Mouse (Mus musculus): Measurements from ENCODE around the gene Cyp2a22. TPM values are rescaled to one million over a fixed set of nuclear protein-coding genes. Genes with fewer than 3 reads are reported as not detected.
"Not testable (repeated sequence)": the region's sequence is repeated elsewhere in the genome, so short reads cannot be mapped to it uniquely, and the experiment has no call there.

The Cyp2a22 gene
- polyA plus RNA-seq (2015; fragmentation: Nextera tagmentation; extraction: Ambion mirVana), result 0.08 TPM in 1 of 2 replicates, not detected in the other

DNA sequence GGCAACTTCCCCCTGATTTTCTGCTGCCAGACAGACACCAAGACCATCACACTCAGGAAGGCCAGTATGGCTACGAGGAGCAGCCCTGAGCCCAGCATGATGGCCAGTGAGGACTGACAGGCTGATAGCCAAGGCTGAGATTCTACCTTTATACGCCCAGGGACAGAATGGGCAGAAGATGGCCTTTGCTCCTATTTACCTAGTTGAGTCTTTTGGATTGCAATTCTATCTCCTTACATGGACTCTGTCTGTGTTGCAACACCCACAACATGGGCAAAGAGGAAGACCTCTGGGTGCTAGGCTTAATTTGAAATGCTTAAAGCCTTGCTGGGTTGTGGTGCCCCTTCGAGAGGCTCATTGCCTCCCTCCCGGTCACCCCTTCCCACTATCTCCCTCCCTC, at the start of gene Cyp2a22:
Gene Cyp2a22 (minus strand): TSS at position 123 of the 400 bp plus-strand sequence.
- WGBS, result 84% methylated on average over 4 of the region's 4 CpGs
- Histone ChIP-seq H3K27me3 (no peaks in the 10 kb centered on the region), H3K4me3 (replicated peaks) (no peak within 1 kb of the TSS), H3K9me3 (replicated peaks) (no peaks in the 10 kb centered on the region), H3K4me2 (no peak within 1 kb of the TSS), H3K9ac (no peak within 1 kb of the TSS), H3K4me1 (no peaks in the 10 kb centered on the region), H3K27ac (no peak within 1 kb of the TSS), H3K36me3 (no peaks in the 10 kb centered on the region)
- no peak for ATAC-seq (replicated peaks; ENCODE audit: low FRiP score)

DNA sequence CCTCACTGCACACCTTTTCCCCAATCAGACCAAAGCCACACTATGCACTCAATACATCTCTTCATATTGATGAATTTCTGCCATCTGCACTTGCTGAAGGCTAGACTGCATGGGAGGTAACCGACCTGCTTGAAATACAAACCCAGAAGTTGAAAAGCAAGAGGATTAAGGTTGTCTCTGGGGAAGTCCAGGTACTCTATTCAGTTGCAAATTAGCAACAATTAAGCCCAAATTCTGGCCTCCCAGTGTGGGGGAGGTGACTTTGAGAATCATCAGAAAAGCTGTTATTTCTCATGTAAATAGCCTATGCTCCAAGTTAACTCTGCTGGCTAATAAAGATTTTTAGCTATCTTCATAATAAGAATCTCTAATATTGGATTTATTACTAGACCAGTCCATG, 44.0 kb upstream of the Cyp2a22 start:
- H3K27me3 ChIP-seq; ATAC-seq (replicated peaks; ENCODE audit: low FRiP score); H3K4me2 ChIP-seq; H3K36me3 ChIP-seq; H3K27ac ChIP-seq; H3K9ac ChIP-seq; H3K4me1 ChIP-seq; H3K4me3 ChIP-seq (replicated peaks); H3K9me3 ChIP-seq (replicated peaks): not testable (repeated sequence)
- WGBS, result 25% methylated on average over 1 of the region's 1 CpGs

DNA sequence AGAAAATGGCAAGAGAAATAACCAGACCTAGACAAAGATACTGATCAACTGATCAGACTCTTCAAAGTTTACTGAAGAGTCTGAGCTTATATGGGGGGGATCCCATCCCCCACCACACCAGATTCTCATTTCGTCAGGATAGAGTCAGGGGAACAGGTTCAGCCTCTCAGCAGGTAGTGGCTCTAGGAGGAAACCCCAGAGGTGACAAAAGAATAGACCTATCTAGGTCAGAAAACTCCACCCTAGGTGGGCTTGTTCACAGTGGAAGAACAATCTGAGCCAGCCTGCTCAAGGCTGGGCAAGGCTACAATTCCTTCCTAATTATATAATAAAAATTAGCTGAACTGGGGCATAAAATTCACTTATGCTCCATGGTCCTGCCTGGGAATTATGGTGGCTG, 43.4 kb upstream of the Cyp2a22 start:
- WGBS, result 29% methylated on average over 1 of the region's 1 CpGs
- no peak for ATAC-seq (replicated peaks; ENCODE audit: low FRiP score)

DNA sequence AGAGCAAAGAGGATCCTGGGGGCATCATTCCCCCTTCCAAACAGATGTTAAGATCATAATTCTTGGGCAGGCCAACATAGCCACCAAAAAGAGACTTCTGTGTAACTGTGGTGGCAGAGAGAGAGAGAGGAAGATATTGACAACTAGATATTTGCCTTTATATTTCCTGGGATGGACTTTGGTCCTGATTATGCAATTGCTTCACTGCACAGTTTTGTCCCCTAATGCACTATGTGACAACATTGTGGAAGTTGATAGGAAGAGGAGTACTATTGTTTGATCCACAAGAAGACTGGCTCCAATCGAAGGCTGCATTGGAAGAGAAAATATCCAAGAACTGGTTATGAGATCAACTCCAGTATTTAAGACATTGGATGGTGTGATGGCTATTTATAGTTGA, 42.8 kb upstream of the Cyp2a22 start:
- not testable (repeated sequence) for H3K4me2 ChIP-seq; ATAC-seq (replicated peaks; ENCODE audit: low FRiP score); H3K9me3 ChIP-seq (replicated peaks); H3K27ac ChIP-seq; H3K4me3 ChIP-seq (replicated peaks); H3K9ac ChIP-seq; H3K36me3 ChIP-seq; H3K27me3 ChIP-seq; H3K4me1 ChIP-seq
- WGBS, result 73% methylated on average over 1 of the region's 1 CpGs

More for the DNA sequence above, 43.4 kb upstream of the Cyp2a22 start:
- H3K4me2 ChIP-seq, result no peak overlapping the region
- no peak overlapping the region for H3K27ac ChIP-seq
- H3K27me3 ChIP-seq, result no peaks in the 10 kb centered on the region
- H3K4me3 ChIP-seq (replicated peaks), result no peak overlapping the region
- H3K4me1 ChIP-seq, result no peaks in the 10 kb centered on the region
- no peaks in the 10 kb centered on the region for H3K36me3 ChIP-seq
- no peaks in the 10 kb centered on the region for H3K9me3 ChIP-seq (replicated peaks)
- H3K9ac ChIP-seq, result no peak overlapping the region

DNA sequence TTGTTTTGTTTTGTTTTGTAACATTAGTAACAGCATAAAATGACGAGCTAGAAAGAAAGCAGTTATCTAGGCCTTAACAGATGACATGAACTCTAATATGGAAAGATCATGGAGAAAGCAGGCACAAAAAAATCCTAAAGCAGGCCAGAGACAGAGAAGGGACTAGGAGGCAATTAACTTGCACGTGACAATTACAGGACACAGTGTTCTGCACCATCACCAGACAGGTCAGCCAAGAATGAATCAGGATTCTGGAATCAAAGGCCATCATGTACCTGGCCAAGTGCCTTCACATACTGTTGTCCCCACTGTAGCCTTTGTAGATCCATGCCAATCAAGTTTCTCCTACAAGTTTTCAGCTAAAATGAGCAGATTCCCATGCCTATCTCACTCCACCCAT, 42.3 kb upstream of the Cyp2a22 start:
- not testable (repeated sequence) for H3K27ac ChIP-seq; H3K9ac ChIP-seq; H3K36me3 ChIP-seq; ATAC-seq (replicated peaks; ENCODE audit: low FRiP score); H3K4me3 ChIP-seq (replicated peaks); H3K4me2 ChIP-seq; H3K4me1 ChIP-seq; H3K27me3 ChIP-seq; H3K9me3 ChIP-seq (replicated peaks)
- WGBS, result 79% methylated on average over 2 of the region's 2 CpGs

DNA sequence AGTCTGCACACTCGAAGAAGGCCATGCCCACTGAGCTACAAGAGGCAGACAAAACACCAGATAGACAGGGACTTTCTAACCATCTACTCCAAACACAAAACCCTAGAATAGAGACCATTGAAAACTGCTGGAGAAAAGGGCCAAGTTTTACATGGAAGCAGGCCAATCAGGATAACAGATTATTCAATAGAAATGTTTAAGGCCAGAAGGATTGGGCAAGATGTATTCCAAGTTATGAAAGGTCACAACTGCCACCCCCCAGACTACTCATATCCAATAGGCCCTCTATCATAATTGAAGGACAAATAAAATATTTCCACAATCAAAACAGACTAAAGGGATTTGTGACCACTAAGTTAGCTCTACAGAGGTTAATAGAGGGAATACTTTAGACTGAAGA, 23.2 kb upstream of the Cyp2a22 start:
- H3K4me3 ChIP-seq (replicated peaks); ATAC-seq (replicated peaks; ENCODE audit: low FRiP score); H3K9ac ChIP-seq; H3K36me3 ChIP-seq; H3K27me3 ChIP-seq; H3K9me3 ChIP-seq (replicated peaks); H3K4me1 ChIP-seq; H3K27ac ChIP-seq; H3K4me2 ChIP-seq: not testable (repeated sequence)
- 78% methylated on average over 1 of the region's 1 CpGs for WGBS

DNA sequence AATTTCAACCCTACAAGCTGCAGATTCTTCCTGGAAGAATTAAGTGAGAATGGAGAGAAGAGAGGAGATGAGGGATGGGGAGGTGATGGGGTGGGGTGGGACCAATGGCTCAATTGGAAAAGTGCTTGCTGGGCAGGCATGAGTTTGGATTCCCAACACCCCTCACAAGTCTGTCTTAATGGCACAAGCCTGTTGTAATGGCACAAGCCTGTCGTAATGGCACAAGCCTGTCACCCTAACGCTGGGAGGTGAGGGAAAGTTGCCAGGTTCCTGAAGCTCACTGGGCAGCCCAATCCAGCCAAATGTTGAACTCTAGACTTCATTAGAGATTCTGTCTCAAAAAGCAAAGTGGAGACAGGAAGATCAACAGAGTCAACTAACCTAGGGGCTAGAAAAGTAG, 14.1 kb upstream of the Cyp2a22 start:
- H3K27ac ChIP-seq; H3K27me3 ChIP-seq; H3K36me3 ChIP-seq; ATAC-seq (replicated peaks; ENCODE audit: low FRiP score); H3K9me3 ChIP-seq (replicated peaks); H3K9ac ChIP-seq; H3K4me3 ChIP-seq (replicated peaks); H3K4me2 ChIP-seq; H3K4me1 ChIP-seq: not testable (repeated sequence)
- WGBS, result 88% methylated on average over 2 of the region's 2 CpGs

DNA sequence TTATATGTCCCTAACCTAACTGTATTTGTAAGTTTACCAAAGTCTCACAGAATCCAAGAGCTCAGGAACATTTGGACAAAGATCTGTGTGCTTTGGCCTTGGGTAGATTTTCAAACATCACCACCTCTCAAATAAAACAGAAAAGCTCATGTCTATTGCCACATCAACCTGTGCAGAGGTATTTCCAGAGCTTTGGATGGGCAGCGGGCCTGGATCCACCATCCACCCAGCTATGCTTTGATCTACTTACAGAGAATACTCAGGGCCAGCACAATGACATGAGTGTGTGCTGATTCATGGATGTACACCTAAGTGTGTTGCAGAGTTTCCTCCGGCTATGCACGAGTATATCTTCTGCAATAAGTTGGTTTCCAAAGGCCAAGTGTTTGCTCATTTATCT, 13.5 kb upstream of the Cyp2a22 start:
- H3K9me3 ChIP-seq (replicated peaks); H3K4me1 ChIP-seq; H3K27ac ChIP-seq; H3K4me3 ChIP-seq (replicated peaks); H3K9ac ChIP-seq; H3K4me2 ChIP-seq; H3K36me3 ChIP-seq; H3K27me3 ChIP-seq; ATAC-seq (replicated peaks; ENCODE audit: low FRiP score): not testable (repeated sequence)
- WGBS, result 83% methylated on average over 3 of the region's 3 CpGs

DNA sequence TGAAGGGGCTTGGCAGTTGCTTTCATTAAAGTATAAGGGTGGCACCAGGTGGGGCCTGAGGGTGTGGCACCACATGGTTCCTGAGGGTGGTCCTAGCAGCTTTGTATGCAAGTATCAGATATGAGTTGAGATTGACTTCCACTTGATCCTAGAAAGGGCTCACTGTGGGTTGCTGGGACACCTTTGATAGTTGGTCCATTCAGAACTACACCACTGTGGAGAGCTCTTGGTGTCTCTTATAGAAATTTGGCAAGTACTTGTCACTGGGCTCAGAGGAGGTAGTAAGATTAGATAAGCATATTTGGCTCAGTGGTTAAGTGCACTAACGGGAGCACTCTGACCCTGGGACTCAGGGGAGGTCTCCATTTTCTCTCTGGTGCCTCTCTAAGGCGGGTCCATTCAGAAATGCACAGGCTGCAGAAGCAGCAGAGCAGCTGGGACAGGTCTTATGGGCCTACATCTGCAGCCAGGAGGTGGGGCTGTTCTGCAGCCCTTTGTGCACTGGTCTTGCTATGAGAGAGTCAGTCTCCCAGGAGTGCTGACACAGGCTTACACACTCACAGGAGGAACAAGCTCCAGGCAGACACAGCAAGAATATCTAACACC, 2.2 kb upstream of the Cyp2a22 start:
- H3K27ac ChIP-seq; H3K4me1 ChIP-seq; H3K9me3 ChIP-seq (replicated peaks); ATAC-seq (replicated peaks; ENCODE audit: low FRiP score); H3K4me3 ChIP-seq (replicated peaks); H3K4me2 ChIP-seq; H3K36me3 ChIP-seq; H3K27me3 ChIP-seq; H3K9ac ChIP-seq: not testable (repeated sequence)
- 46% methylated on average over 2 of the region's 2 CpGs for WGBS

DNA sequence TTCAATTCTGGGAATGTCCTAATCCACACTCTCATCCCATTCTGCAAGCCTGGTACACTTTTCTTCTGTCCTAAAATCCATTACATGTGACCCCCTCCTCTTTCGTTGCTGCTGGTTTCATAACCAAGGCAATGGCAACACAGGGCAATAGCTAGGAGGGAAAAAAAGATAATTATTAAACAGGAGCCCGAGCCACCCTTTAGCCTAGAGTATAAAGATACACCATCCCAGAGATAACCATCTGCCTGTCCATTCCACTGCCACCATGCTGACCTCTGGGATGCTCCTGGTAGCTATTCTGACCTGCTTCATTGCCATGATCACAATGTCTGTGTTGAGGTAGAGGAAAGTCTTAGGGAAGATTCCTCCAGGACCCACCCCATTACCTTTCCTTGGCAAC, 22.1 kb downstream of the Cyp2a22 start:
- H3K4me1 ChIP-seq; H3K9ac ChIP-seq; H3K9me3 ChIP-seq (replicated peaks); H3K4me2 ChIP-seq; ATAC-seq (replicated peaks; ENCODE audit: low FRiP score); H3K4me3 ChIP-seq (replicated peaks); H3K36me3 ChIP-seq; H3K27me3 ChIP-seq; H3K27ac ChIP-seq: not testable (repeated sequence)
- WGBS, result 71% methylated on average over 2 of the region's 2 CpGs

Other genes with a start within 250 kb of the Cyp2a22 start
- gene Cyp2b19, start 182.2 kb downstream of the Cyp2a22 start, polyA plus RNA-seq (2015; fragmentation: Nextera tagmentation; extraction: Ambion mirVana), result 0.21 TPM in 1 of 2 replicates, not detected in the other
- not detected in 2 replicates for gene Cyp2g1, start 130.5 kb downstream of the Cyp2a22 start, polyA plus RNA-seq (2015; fragmentation: Nextera tagmentation; extraction: Ambion mirVana)
- gene Cyp2a5, start 104.1 kb downstream of the Cyp2a22 start, polyA plus RNA-seq (2015; fragmentation: Nextera tagmentation; extraction: Ambion mirVana), result not detected in 2 replicates
- 0.12 TPM in 1 of 2 replicates, not detected in the other for gene Cyp2a12, start 89.7 kb upstream of the Cyp2a22 start, polyA plus RNA-seq (2015; fragmentation: Nextera tagmentation; extraction: Ambion mirVana)
- gene Cyp2f2, start 180.5 kb upstream of the Cyp2a22 start, polyA plus RNA-seq (2015; fragmentation: Nextera tagmentation; extraction: Ambion mirVana), result not detected in 2 replicates
- 0.10 TPM in 1 of 2 replicates, not detected in the other for gene Cyp2t4, start 214.3 kb upstream of the Cyp2a22 start, polyA plus RNA-seq (2015; fragmentation: Nextera tagmentation; extraction: Ambion mirVana)
- gene Egln2, start 227.4 kb upstream of the Cyp2a22 start, polyA plus RNA-seq (2015; fragmentation: Nextera tagmentation; extraction: Ambion mirVana), result 65.4 and 74.9 TPM in 2 replicates
- gene Rab4b, start 239.5 kb upstream of the Cyp2a22 start, polyA plus RNA-seq (2015; fragmentation: Nextera tagmentation; extraction: Ambion mirVana), result 60.1 and 66.8 TPM in 2 replicates
- 1.3 TPM in 1 of 2 replicates, not detected in the other for gene Gm21983, start 241.7 kb upstream of the Cyp2a22 start, polyA plus RNA-seq (2015; fragmentation: Nextera tagmentation; extraction: Ambion mirVana)
- 18.3 and 20.3 TPM in 2 replicates for gene Mia, start 241.8 kb upstream of the Cyp2a22 start, polyA plus RNA-seq (2015; fragmentation: Nextera tagmentation; extraction: Ambion mirVana)